Mouse (Mus musculus): Measurements from ENCODE around the gene Mcub. TPM values are rescaled to one million over a fixed set of nuclear protein-coding genes. Genes with fewer than 3 reads are reported as not detected.

The Mcub gene
- polyA plus RNA-seq, 1 experiment from 2014 or later, result 2.8 TPM

- no peak overlapping the region for H3K27ac ChIP-seq (ENCODE audit: low read length)
- H3K4me2 ChIP-seq (replicated peaks; ENCODE audit: low read depth, low read length), result no peak overlapping the region
- no peak overlapping the region for H3K9ac ChIP-seq (replicated peaks; ENCODE audit: low read length)
- no peaks in the 10 kb centered on the region for H3K9me3 ChIP-seq (ENCODE audit: low read length)
- 43% methylated on average over 9 of the region's 9 CpGs for WGBS
- H3K36me3 ChIP-seq (ENCODE audit: insufficient read depth, low read length), result no peaks in the 10 kb centered on the region
- no peaks in the 10 kb centered on the region for H3K27me3 ChIP-seq (ENCODE audit: insufficient read depth, low read length)
- no peak overlapping the region for H3K4me3 ChIP-seq (ENCODE audit: low read length)
- ATAC-seq (ENCODE audit: low FRiP score, low TSS enrichment), result no peak
- no peaks in the 10 kb centered on the region for H3K4me1 ChIP-seq (ENCODE audit: insufficient read depth, low read length)
Observed at GRCm38 (mm10) chr3:129936561-129936960, 33.4 kb downstream of the Mcub start.

GRCm38 (mm10) chr3:129932443-129932842 lies 37.6 kb downstream of the Mcub start:
- Histone ChIP-seq H3K9ac (replicated peaks; ENCODE audit: low read length) (no peak overlapping the region), H3K27me3 (ENCODE audit: insufficient read depth, low read length) (no peaks in the 10 kb centered on the region), H3K36me3 (ENCODE audit: insufficient read depth, low read length) (no peaks in the 10 kb centered on the region), H3K9me3 (ENCODE audit: low read length) (no peaks in the 10 kb centered on the region), H3K4me1 (ENCODE audit: insufficient read depth, low read length) (no peaks in the 10 kb centered on the region), H3K27ac (ENCODE audit: low read length) (no peak overlapping the region), H3K4me2 (replicated peaks; ENCODE audit: low read depth, low read length) (no peak overlapping the region), H3K4me3 (ENCODE audit: low read length) (no peak overlapping the region)
- WGBS, result 57% methylated on average over 4 of the region's 4 CpGs
- ATAC-seq (ENCODE audit: low FRiP score, low TSS enrichment), result no peak

DNA sequence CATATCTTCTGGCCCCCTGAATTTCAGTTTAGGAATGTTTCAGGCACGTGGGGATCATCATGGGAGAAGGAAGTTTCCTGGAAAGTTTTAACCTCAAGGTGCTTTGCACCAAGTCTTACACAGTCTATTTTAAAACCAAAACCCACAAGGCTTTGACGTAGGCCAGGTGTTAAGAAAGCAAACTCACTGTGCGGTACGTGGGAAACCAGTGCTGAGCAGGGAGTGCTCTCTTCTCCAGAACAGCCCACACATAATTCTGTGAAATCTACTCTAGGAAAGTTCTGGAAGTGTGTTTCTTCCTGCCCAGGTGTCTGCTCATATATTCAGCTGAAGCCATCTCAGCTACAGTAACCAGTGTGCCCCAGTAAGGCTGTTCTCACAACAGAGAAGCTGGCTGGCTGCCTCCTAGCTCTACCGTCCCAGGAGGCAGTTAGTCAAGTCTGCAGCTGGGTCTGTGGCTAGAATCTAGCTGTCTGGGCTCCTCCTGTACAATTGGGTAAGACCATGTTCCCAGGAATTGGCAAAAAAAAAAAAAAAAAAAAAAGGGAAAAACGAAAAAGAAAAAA lies 39.7 kb downstream of the Mcub start:
- Histone ChIP-seq H3K4me1 (ENCODE audit: insufficient read depth, low read length) (no peaks in the 10 kb centered on the region), H3K27me3 (ENCODE audit: insufficient read depth, low read length) (no peaks in the 10 kb centered on the region), H3K4me2 (replicated peaks; ENCODE audit: low read depth, low read length) (no peak overlapping the region), H3K27ac (ENCODE audit: low read length) (no peak overlapping the region), H3K36me3 (ENCODE audit: insufficient read depth, low read length) (no peaks in the 10 kb centered on the region), H3K9me3 (ENCODE audit: low read length) (no peaks in the 10 kb centered on the region), H3K4me3 (ENCODE audit: low read length) (no peak overlapping the region), H3K9ac (replicated peaks; ENCODE audit: low read length) (no peak overlapping the region)
- ATAC-seq (ENCODE audit: low FRiP score, low TSS enrichment), result no peak
- 62% methylated on average over 6 of the region's 6 CpGs for WGBS

GRCm38 (mm10) chr3:129925861-129926260 lies 44.1 kb downstream of the Mcub start:
- Histone ChIP-seq H3K4me2 (replicated peaks; ENCODE audit: low read depth, low read length) (no peak overlapping the region), H3K4me3 (ENCODE audit: low read length) (no peak overlapping the region), H3K36me3 (ENCODE audit: insufficient read depth, low read length) (no peaks in the 10 kb centered on the region), H3K4me1 (ENCODE audit: insufficient read depth, low read length) (no peaks in the 10 kb centered on the region), H3K9me3 (ENCODE audit: low read length) (no peaks in the 10 kb centered on the region), H3K27me3 (ENCODE audit: insufficient read depth, low read length) (no peaks in the 10 kb centered on the region), H3K9ac (replicated peaks; ENCODE audit: low read length) (no peak overlapping the region), H3K27ac (ENCODE audit: low read length) (no peak overlapping the region)
- 82% methylated on average over 3 of the region's 3 CpGs for WGBS
- no peak for ATAC-seq (ENCODE audit: low FRiP score, low TSS enrichment)

DNA sequence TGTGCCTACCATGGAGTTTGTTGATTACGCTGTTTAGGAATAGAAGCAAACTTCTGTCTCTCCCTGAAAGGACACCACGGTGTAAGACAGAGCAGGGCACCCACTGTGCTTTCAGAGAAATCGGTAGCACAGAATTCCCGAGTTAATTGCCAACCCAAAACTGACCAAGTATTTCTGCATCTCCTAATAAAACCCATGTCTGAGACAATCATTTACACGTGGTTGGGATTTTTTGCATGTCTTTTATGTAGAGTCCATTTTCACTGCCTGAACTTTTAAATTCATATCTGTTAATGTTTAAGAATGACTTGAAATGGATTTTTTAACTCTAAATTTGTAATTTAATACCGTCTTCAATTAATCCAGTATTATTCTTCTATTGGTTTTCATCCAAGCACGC lies 46.4 kb downstream of the Mcub start:
- ATAC-seq (ENCODE audit: low FRiP score, low TSS enrichment), result no peak
- 85% methylated on average over 7 of the region's 7 CpGs for WGBS
- no peak overlapping the region for H3K9ac ChIP-seq (replicated peaks; ENCODE audit: low read length)
- H3K9me3 ChIP-seq (ENCODE audit: low read length), result no peaks in the 10 kb centered on the region
- no peak overlapping the region for H3K27ac ChIP-seq (ENCODE audit: low read length)
- no peaks in the 10 kb centered on the region for H3K27me3 ChIP-seq (ENCODE audit: insufficient read depth, low read length)
- no peaks in the 10 kb centered on the region for H3K36me3 ChIP-seq (ENCODE audit: insufficient read depth, low read length)
- H3K4me1 ChIP-seq (ENCODE audit: insufficient read depth, low read length), result no peaks in the 10 kb centered on the region
- H3K4me2 ChIP-seq (replicated peaks; ENCODE audit: low read depth, low read length), result no peak overlapping the region
- H3K4me3 ChIP-seq (ENCODE audit: low read length), result no peak overlapping the region

DNA sequence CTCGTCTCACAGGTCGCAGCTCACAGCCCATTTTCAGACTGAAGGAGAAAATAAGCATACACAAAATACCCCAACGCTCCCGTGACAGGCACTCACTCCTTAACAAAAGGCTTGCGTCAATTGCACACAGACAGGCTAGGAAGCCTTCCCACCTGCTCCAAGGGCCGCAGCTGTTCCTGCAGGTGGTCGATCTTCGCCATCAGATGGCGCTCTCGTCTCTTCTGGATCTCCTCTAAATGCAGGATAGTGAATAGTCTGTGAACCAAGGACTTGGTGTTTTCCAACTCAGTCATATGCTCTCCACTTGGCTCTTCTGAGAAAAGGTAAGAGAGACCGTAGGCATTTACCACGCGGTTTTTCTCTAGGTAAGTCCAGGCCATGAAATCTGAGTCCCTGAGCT lies 51.6 kb downstream of the Mcub start:
- no peaks in the 10 kb centered on the region for H3K27me3 ChIP-seq (ENCODE audit: insufficient read depth, low read length)
- H3K4me3 ChIP-seq (ENCODE audit: low read length), result no peak overlapping the region
- H3K9me3 ChIP-seq (ENCODE audit: low read length), result no peaks in the 10 kb centered on the region
- H3K4me1 ChIP-seq (ENCODE audit: insufficient read depth, low read length), result no peaks in the 10 kb centered on the region
- ATAC-seq (ENCODE audit: low FRiP score, low TSS enrichment), result 0 out of 2 replicates have a peak, but pooled peaks have one; percentile 46
- no peak overlapping the region for H3K9ac ChIP-seq (replicated peaks; ENCODE audit: low read length)
- no peak overlapping the region for H3K4me2 ChIP-seq (replicated peaks; ENCODE audit: low read depth, low read length)
- H3K27ac ChIP-seq (ENCODE audit: low read length), result no peak overlapping the region
- 17% methylated on average over 13 of the region's 13 CpGs for WGBS
- peaks cover 12% of the 10 kb centered on the region; the same call in 1 of the 2 replicates for H3K36me3 ChIP-seq (ENCODE audit: insufficient read depth, low read length)

GRCm38 (mm10) chr3:129917424-129917823 lies 52.6 kb downstream of the Mcub start:
- Histone ChIP-seq H3K4me2 (replicated peaks; ENCODE audit: low read depth, low read length) (no peak overlapping the region), H3K27me3 (ENCODE audit: insufficient read depth, low read length) (no peaks in the 10 kb centered on the region), H3K4me1 (ENCODE audit: insufficient read depth, low read length) (no peaks in the 10 kb centered on the region), H3K27ac (ENCODE audit: low read length) (no peak overlapping the region), H3K9me3 (ENCODE audit: low read length) (no peaks in the 10 kb centered on the region), H3K36me3 (ENCODE audit: insufficient read depth, low read length) (peaks cover 17% of the 10 kb centered on the region), H3K9ac (replicated peaks; ENCODE audit: low read length) (no peak overlapping the region), H3K4me3 (ENCODE audit: low read length) (no peak overlapping the region)
- WGBS, result 79% methylated on average over 3 of the region's 3 CpGs
- no peak for ATAC-seq (ENCODE audit: low FRiP score, low TSS enrichment)

- no peak overlapping the region for H3K9ac ChIP-seq (replicated peaks; ENCODE audit: low read length)
- no peaks in the 10 kb centered on the region for H3K4me1 ChIP-seq (ENCODE audit: insufficient read depth, low read length)
- ATAC-seq (ENCODE audit: low FRiP score, low TSS enrichment), result no peak
- WGBS, result 94% methylated on average over 13 of the region's 13 CpGs
- no peak overlapping the region for H3K27ac ChIP-seq (ENCODE audit: low read length)
- H3K36me3 ChIP-seq (ENCODE audit: insufficient read depth, low read length), result peaks cover 47% of the 10 kb centered on the region
- H3K27me3 ChIP-seq (ENCODE audit: insufficient read depth, low read length), result no peaks in the 10 kb centered on the region
- no peak overlapping the region for H3K4me2 ChIP-seq (replicated peaks; ENCODE audit: low read depth, low read length)
- H3K9me3 ChIP-seq (ENCODE audit: low read length), result no peaks in the 10 kb centered on the region
- H3K4me3 ChIP-seq (ENCODE audit: low read length), result no peak overlapping the region
Observed at GRCm38 (mm10) chr3:129913241-129913640, 56.8 kb downstream of the Mcub start.

- WGBS, result 92% methylated on average over 14 of the region's 14 CpGs
Observed at GRCm38 (mm10) chr3:129912025-129912424, 58.0 kb downstream of the Mcub start.

GRCm38 (mm10) chr3:129904381-129905132 lies 65.4 kb downstream of the Mcub start:
- no peak overlapping the region for H3K4me2 ChIP-seq (replicated peaks; ENCODE audit: low read depth, low read length)
- H3K9ac ChIP-seq (replicated peaks; ENCODE audit: low read length), result no peak overlapping the region
- peaks cover 20% of the 10 kb centered on the region for H3K4me1 ChIP-seq (ENCODE audit: insufficient read depth, low read length)
- no peaks in the 10 kb centered on the region for H3K27me3 ChIP-seq (ENCODE audit: insufficient read depth, low read length)
- H3K9me3 ChIP-seq (ENCODE audit: low read length), result no peaks in the 10 kb centered on the region
- ATAC-seq (ENCODE audit: low FRiP score, low TSS enrichment), result no peak
- H3K36me3 ChIP-seq (ENCODE audit: insufficient read depth, low read length), result peaks cover 12% of the 10 kb centered on the region; the same call in 1 of the 2 replicates
- 81% methylated on average over 7 of the region's 7 CpGs for WGBS
- no peak overlapping the region for H3K27ac ChIP-seq (ENCODE audit: low read length)
- H3K4me3 ChIP-seq (ENCODE audit: low read length), result no peak overlapping the region

More at GRCm38 (mm10) chr3:129912025-129912424, 58.0 kb downstream of the Mcub start:
- no peak for ATAC-seq (ENCODE audit: low FRiP score, low TSS enrichment)
- H3K36me3 ChIP-seq (ENCODE audit: insufficient read depth, low read length), result peaks cover 47% of the 10 kb centered on the region
- H3K27me3 ChIP-seq (ENCODE audit: insufficient read depth, low read length), result no peaks in the 10 kb centered on the region
- H3K27ac ChIP-seq (ENCODE audit: low read length), result no peak overlapping the region
- H3K9me3 ChIP-seq (ENCODE audit: low read length), result no peaks in the 10 kb centered on the region
- no peak overlapping the region for H3K9ac ChIP-seq (replicated peaks; ENCODE audit: low read length)
- H3K4me1 ChIP-seq (ENCODE audit: insufficient read depth, low read length), result no peaks in the 10 kb centered on the region
- no peak overlapping the region for H3K4me3 ChIP-seq (ENCODE audit: low read length)
- no peak overlapping the region for H3K4me2 ChIP-seq (replicated peaks; ENCODE audit: low read depth, low read length)
